Mouse (Mus musculus): ENCODE data around the gene Metrn.

DNA sequence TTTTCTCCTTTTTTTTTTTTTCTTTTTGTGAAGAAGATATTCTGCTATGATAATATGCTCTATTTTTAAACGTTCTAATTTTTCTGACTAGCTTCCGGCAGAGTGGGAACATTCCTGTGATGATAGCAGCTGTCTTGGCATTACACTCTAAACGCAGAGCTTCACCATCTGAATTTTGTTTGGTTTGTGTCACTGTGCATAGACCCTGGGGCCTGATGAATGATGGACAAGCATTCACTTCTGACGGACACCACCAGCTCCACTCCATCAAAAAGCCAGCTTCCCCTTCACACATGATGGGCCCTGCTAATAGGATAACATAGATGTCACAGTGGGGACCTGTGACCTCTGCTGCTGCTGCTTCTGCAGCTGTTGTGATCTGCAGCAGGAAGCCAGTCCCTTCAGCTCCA lies 35.4 kb downstream of the Metrn start:
- TF ChIP-seq TCF3 (IDR thresholded peaks at IDR 0.05; ENCODE audit: insufficient read length, low read depth) = no peak
- TF ChIP-seq POLR2A (IDR thresholded peaks at IDR 0.05; ENCODE audit: insufficient read length, low read depth) = no peak
- TF ChIP-seq USF1 (IDR thresholded peaks at IDR 0.05; ENCODE audit: low read depth) = no peak
- no peak for TF ChIP-seq MAX (IDR thresholded peaks at IDR 0.05; ENCODE audit: low read depth)
- peak in 1 of 3 experiments; percentile 61 for TF ChIP-seq MYOG (IDR thresholded peaks at IDR 0.05; ENCODE audit: control insufficient read depth in 1 of 3, insufficient read depth in 1 of 3, insufficient read length in 2 of 3, low read depth in 2 of 3)
- TF ChIP-seq MYOD1 (IDR thresholded peaks at IDR 0.05; ENCODE audit: control insufficient read depth in 1 of 3, insufficient read length in 2 of 3, low read depth in 2 of 3) = peak in 1 of 3 experiments; percentile 58
- TF ChIP-seq CEBPB (IDR thresholded peaks at IDR 0.05; ENCODE audit: insufficient read depth, poor library complexity, severe bottlenecking) = no peak
- TF ChIP-seq POLR2AphosphoS2 (IDR thresholded peaks at IDR 0.05; ENCODE audit: insufficient read length, low read depth) = no peak
- no peak for TF ChIP-seq SRF (IDR thresholded peaks at IDR 0.05; ENCODE audit: control insufficient read depth, insufficient read length, low read depth)
- no peak for TF ChIP-seq TCF12 (IDR thresholded peaks at IDR 0.05; ENCODE audit: insufficient read depth, poor library complexity, severe bottlenecking)
- TF ChIP-seq REST (IDR thresholded peaks at IDR 0.05; ENCODE audit: insufficient read depth, insufficient read length) = no peak
- no peak for TF ChIP-seq E2F4 (IDR thresholded peaks at IDR 0.05; ENCODE audit: insufficient read depth)
